Mouse (Mus musculus) R1 (cell line): Measurements from ENCODE around the gene Lcp1.

Source experiments
- DNase-seq: peaks from one replicate; pipeline ENCODE4 v3.0.0-alpha.2; 2018; ENCODE audit warnings: low read depth, low spot score

Lcp1 gene

GRCm38 (mm10) chr14:75176425-75177045, 45.6 kb downstream of the Lcp1 start:
- no peak for DNase-seq

- no peak for DNase-seq
These were observed 46.5 kb downstream of the Lcp1 start for GRCm38 (mm10) chr14:75177400-75177799.

- DNase-seq: peak; percentile 57
These were observed 47.5 kb downstream of the Lcp1 start for GRCm38 (mm10) chr14:75178384-75178793.

- peak; percentile 82 for DNase-seq
These were observed 47.9 kb downstream of the Lcp1 start for GRCm38 (mm10) chr14:75178801-75179211.

- DNase-seq: peak; percentile 37
These were observed 48.5 kb downstream of the Lcp1 start for GRCm38 (mm10) chr14:75179255-75179963.

- peak; percentile 6 for DNase-seq
These were observed 49.7 kb downstream of the Lcp1 start for GRCm38 (mm10) chr14:75180551-75180978.

- no peak for DNase-seq
These were observed 50.4 kb downstream of the Lcp1 start for GRCm38 (mm10) chr14:75181062-75181935.

- DNase-seq: no peak
These were observed 51.5 kb downstream of the Lcp1 start for GRCm38 (mm10) chr14:75182378-75182777.

- no peak for DNase-seq
These were observed 51.9 kb downstream of the Lcp1 start for GRCm38 (mm10) chr14:75182831-75183230.

GRCm38 (mm10) chr14:75184069-75184790, 53.3 kb downstream of the Lcp1 start:
- DNase-seq: no peak

GRCm38 (mm10) chr14:75185796-75186594, 55.1 kb downstream of the Lcp1 start:
- no peak for DNase-seq

GRCm38 (mm10) chr14:75186858-75187415, 56.0 kb downstream of the Lcp1 start:
- DNase-seq: no peak

GRCm38 (mm10) chr14:75188521-75188920, 57.6 kb downstream of the Lcp1 start:
- DNase-seq: peak; percentile 41

- DNase-seq: no peak
These were observed 58.1 kb downstream of the Lcp1 start for GRCm38 (mm10) chr14:75189031-75189430.

- DNase-seq: no peak
These were observed 59.8 kb downstream of the Lcp1 start for GRCm38 (mm10) chr14:75190683-75191082.

GRCm38 (mm10) chr14:75192427-75192826, 61.5 kb downstream of the Lcp1 start:
- DNase-seq: no peak

GRCm38 (mm10) chr14:75192858-75193257, 62.0 kb downstream of the Lcp1 start:
- no peak for DNase-seq

- DNase-seq: no peak
These were observed 64.6 kb downstream of the Lcp1 start for GRCm38 (mm10) chr14:75195530-75195929.

GRCm38 (mm10) chr14:75197027-75197426, 66.1 kb downstream of the Lcp1 start:
- peak; percentile 67 for DNase-seq

GRCm38 (mm10) chr14:75197660-75198059, 66.8 kb downstream of the Lcp1 start:
- no peak for DNase-seq
